Mouse (Mus musculus): ENCODE measurements around the gene Ddias. TPM values are rescaled to one million over a fixed set of nuclear protein-coding genes. Genes with fewer than 3 reads are reported as not detected.
A peak's percentile ranks its signal among the peaks of the same experiment; 100 is the strongest.

Gene Ddias
- polyA plus RNA-seq, 1 experiment from 2014 or later = 10.4 TPM

GRCm38 (mm10) chr7:92837907-92838306 lies 36.1 kb downstream of the Ddias start:
- no peaks in the 10 kb centered on the region for H3K4me1 ChIP-seq
- 63% methylated on average over 3 of the region's 3 CpGs for WGBS
- H3K9me3 ChIP-seq = no peaks in the 10 kb centered on the region
- H3K36me3 ChIP-seq = peaks cover 6% of the 10 kb centered on the region
- H3K27ac ChIP-seq = no peak overlapping the region
- no peak overlapping the region for H3K9ac ChIP-seq
- ATAC-seq (ENCODE audit: insufficient number of reproducible peaks, low FRiP score, low TSS enrichment, low read depth) = no peak
- no peaks in the 10 kb centered on the region for H3K27me3 ChIP-seq
- H3K4me3 ChIP-seq = no peak overlapping the region
- no peak overlapping the region for H3K4me2 ChIP-seq

- ATAC-seq (ENCODE audit: insufficient number of reproducible peaks, low FRiP score, low TSS enrichment, low read depth) = no peak
- Histone ChIP-seq H3K36me3 (peaks cover 6% of the 10 kb centered on the region), H3K9ac (no peak overlapping the region), H3K27ac (no peak overlapping the region), H3K4me3 (no peak overlapping the region), H3K4me2 (no peak overlapping the region), H3K27me3 (no peaks in the 10 kb centered on the region), H3K4me1 (no peaks in the 10 kb centered on the region), H3K9me3 (no peaks in the 10 kb centered on the region)
- WGBS = 71% methylated on average over 11 of the region's 11 CpGs
Observed at GRCm38 (mm10) chr7:92837226-92837625, 36.8 kb downstream of the Ddias start.

GRCm38 (mm10) chr7:92836447-92836846 lies 37.6 kb downstream of the Ddias start:
- H3K27ac ChIP-seq = no peak overlapping the region
- H3K36me3 ChIP-seq = peaks cover 6% of the 10 kb centered on the region
- WGBS = 74% methylated on average over 3 of the region's 3 CpGs
- H3K4me1 ChIP-seq = no peaks in the 10 kb centered on the region
- no peak overlapping the region for H3K9ac ChIP-seq
- no peak overlapping the region for H3K4me2 ChIP-seq
- ATAC-seq (ENCODE audit: insufficient number of reproducible peaks, low FRiP score, low TSS enrichment, low read depth) = no peak
- H3K27me3 ChIP-seq = no peaks in the 10 kb centered on the region
- H3K4me3 ChIP-seq = no peak overlapping the region
- H3K9me3 ChIP-seq = no peaks in the 10 kb centered on the region

- peaks cover 6% of the 10 kb centered on the region for H3K36me3 ChIP-seq
- no peak overlapping the region for H3K4me2 ChIP-seq
- 89% methylated on average over 2 of the region's 2 CpGs for WGBS
Observed at GRCm38 (mm10) chr7:92834391-92834790, 39.7 kb downstream of the Ddias start.

GRCm38 (mm10) chr7:92832395-92832794 lies 41.7 kb downstream of the Ddias start:
- Histone ChIP-seq H3K9ac (no peak overlapping the region), H3K9me3 (no peaks in the 10 kb centered on the region), H3K27ac (no peak overlapping the region), H3K36me3 (peaks cover 6% of the 10 kb centered on the region), H3K4me1 (no peaks in the 10 kb centered on the region), H3K27me3 (no peaks in the 10 kb centered on the region), H3K4me3 (no peak overlapping the region), H3K4me2 (no peak overlapping the region)
- no peak for ATAC-seq (ENCODE audit: insufficient number of reproducible peaks, low FRiP score, low TSS enrichment, low read depth)
- 92% methylated on average over 6 of the region's 6 CpGs for WGBS

More at GRCm38 (mm10) chr7:92834391-92834790, 39.7 kb downstream of the Ddias start:
- Histone ChIP-seq H3K9ac (no peak overlapping the region), H3K27me3 (no peaks in the 10 kb centered on the region), H3K4me3 (no peak overlapping the region), H3K9me3 (no peaks in the 10 kb centered on the region), H3K27ac (no peak overlapping the region), H3K4me1 (no peaks in the 10 kb centered on the region)
- ATAC-seq (ENCODE audit: insufficient number of reproducible peaks, low FRiP score, low TSS enrichment, low read depth) = no peak

GRCm38 (mm10) chr7:92827981-92828380 lies 46.1 kb downstream of the Ddias start:
- Histone ChIP-seq H3K27me3 (no peaks in the 10 kb centered on the region), H3K9me3 (no peaks in the 10 kb centered on the region), H3K4me2 (no peak overlapping the region), H3K9ac (no peak overlapping the region), H3K4me3 (no peak overlapping the region), H3K27ac (no peak overlapping the region), H3K4me1 (no peaks in the 10 kb centered on the region), H3K36me3 (peaks cover 4% of the 10 kb centered on the region; the same call in 1 of the 2 replicates)
- 52% methylated on average over 3 of the region's 3 CpGs for WGBS
- no peak for ATAC-seq (ENCODE audit: insufficient number of reproducible peaks, low FRiP score, low TSS enrichment, low read depth)

GRCm38 (mm10) chr7:92826248-92826647 lies 47.8 kb downstream of the Ddias start:
- Histone ChIP-seq H3K27ac (no peak overlapping the region), H3K4me1 (peaks cover 9% of the 10 kb centered on the region), H3K9me3 (no peaks in the 10 kb centered on the region), H3K4me2 (no peak overlapping the region), H3K9ac (no peak overlapping the region), H3K36me3 (peaks cover 4% of the 10 kb centered on the region; the same call in 1 of the 2 replicates), H3K4me3 (no peak overlapping the region), H3K27me3 (no peaks in the 10 kb centered on the region)
- WGBS = 85% methylated on average over 3 of the region's 3 CpGs
- no peak for ATAC-seq (ENCODE audit: insufficient number of reproducible peaks, low FRiP score, low TSS enrichment, low read depth)

GRCm38 (mm10) chr7:92822409-92823101 lies 51.5 kb downstream of the Ddias start:
- Histone ChIP-seq H3K27ac (peak overlapping the region; percentile 44; the same call in 1 of the 2 replicates), H3K4me3 (no peak overlapping the region), H3K4me2 (no peak overlapping the region), H3K9me3 (no peaks in the 10 kb centered on the region), H3K36me3 (peaks cover 4% of the 10 kb centered on the region; the same call in 1 of the 2 replicates), H3K9ac (no peak overlapping the region), H3K4me1 (peaks cover 13% of the 10 kb centered on the region), H3K27me3 (no peaks in the 10 kb centered on the region)
- 0 out of 2 replicates have a peak, but pooled peaks have one; percentile 44 for ATAC-seq (ENCODE audit: insufficient number of reproducible peaks, low FRiP score, low TSS enrichment, low read depth)
- WGBS = 18% methylated on average over 1 of the region's 1 CpGs

GRCm38 (mm10) chr7:92821871-92822270 lies 52.2 kb downstream of the Ddias start:
- H3K4me2 ChIP-seq = 0 out of 2 replicates have a peak overlapping the region, but pooled peaks have one; percentile 7
- H3K4me3 ChIP-seq = no peak overlapping the region
- H3K4me1 ChIP-seq = peaks cover 13% of the 10 kb centered on the region
- no peak overlapping the region for H3K9ac ChIP-seq
- H3K36me3 ChIP-seq = no peaks in the 10 kb centered on the region; the same call in 1 of the 2 replicates
- peak overlapping the region; percentile 44; the same call in 1 of the 2 replicates for H3K27ac ChIP-seq
- ATAC-seq (ENCODE audit: insufficient number of reproducible peaks, low FRiP score, low TSS enrichment, low read depth) = no peak
- no peaks in the 10 kb centered on the region for H3K9me3 ChIP-seq
- 17% methylated on average over 4 of the region's 4 CpGs for WGBS
- H3K27me3 ChIP-seq = no peaks in the 10 kb centered on the region

GRCm38 (mm10) chr7:92820941-92821465 lies 53.0 kb downstream of the Ddias start:
- no peak overlapping the region for H3K9ac ChIP-seq
- no peak overlapping the region for H3K4me2 ChIP-seq
- peak overlapping the region; percentile 44; the same call in 1 of the 2 replicates for H3K27ac ChIP-seq
- H3K36me3 ChIP-seq = no peaks in the 10 kb centered on the region; the same call in 1 of the 2 replicates
- no peaks in the 10 kb centered on the region for H3K27me3 ChIP-seq
- no peaks in the 10 kb centered on the region for H3K9me3 ChIP-seq
- H3K4me1 ChIP-seq = peaks cover 13% of the 10 kb centered on the region
- no peak for ATAC-seq (ENCODE audit: insufficient number of reproducible peaks, low FRiP score, low TSS enrichment, low read depth)
- WGBS = 63% methylated on average over 7 of the region's 7 CpGs
- no peak overlapping the region for H3K4me3 ChIP-seq

GRCm38 (mm10) chr7:92820410-92820809 lies 53.6 kb downstream of the Ddias start:
- no peak for ATAC-seq (ENCODE audit: insufficient number of reproducible peaks, low FRiP score, low TSS enrichment, low read depth)
- Histone ChIP-seq H3K27me3 (no peaks in the 10 kb centered on the region), H3K36me3 (no peaks in the 10 kb centered on the region; the same call in 1 of the 2 replicates), H3K27ac (no peak overlapping the region), H3K9ac (no peak overlapping the region), H3K9me3 (no peaks in the 10 kb centered on the region), H3K4me3 (no peak overlapping the region), H3K4me1 (peaks cover 13% of the 10 kb centered on the region), H3K4me2 (no peak overlapping the region)
- 77% methylated on average over 1 of the region's 1 CpGs for WGBS

- Histone ChIP-seq H3K36me3 (no peaks in the 10 kb centered on the region; the same call in 1 of the 2 replicates), H3K4me1 (peaks cover 13% of the 10 kb centered on the region), H3K4me2 (no peak overlapping the region), H3K27me3 (no peaks in the 10 kb centered on the region), H3K27ac (no peak overlapping the region), H3K4me3 (no peak overlapping the region), H3K9me3 (no peaks in the 10 kb centered on the region), H3K9ac (no peak overlapping the region)
- ATAC-seq (ENCODE audit: insufficient number of reproducible peaks, low FRiP score, low TSS enrichment, low read depth) = no peak
- WGBS = 72% methylated on average over 11 of the region's 11 CpGs
Observed at GRCm38 (mm10) chr7:92819656-92820055, 54.4 kb downstream of the Ddias start.
